Mouse (Mus musculus) urinary bladder, postnatal 36 days (tissue): ENCODE measurements at regions not wholly inside any gene's neighbourhood (a gene's known extent, or its start where the extent isn't known, plus 50 kb on each side); places are given as distances from the start of the nearest gene placed in this dataset.

Experiments
- DNase-seq, 2 experiments: peaks; one replicate each; pipeline ENCODE4 v3.0.0; 2022; ENCODE audit warnings: low spot score in 2 of 2, mixed read lengths in 1 of 2

DNA sequence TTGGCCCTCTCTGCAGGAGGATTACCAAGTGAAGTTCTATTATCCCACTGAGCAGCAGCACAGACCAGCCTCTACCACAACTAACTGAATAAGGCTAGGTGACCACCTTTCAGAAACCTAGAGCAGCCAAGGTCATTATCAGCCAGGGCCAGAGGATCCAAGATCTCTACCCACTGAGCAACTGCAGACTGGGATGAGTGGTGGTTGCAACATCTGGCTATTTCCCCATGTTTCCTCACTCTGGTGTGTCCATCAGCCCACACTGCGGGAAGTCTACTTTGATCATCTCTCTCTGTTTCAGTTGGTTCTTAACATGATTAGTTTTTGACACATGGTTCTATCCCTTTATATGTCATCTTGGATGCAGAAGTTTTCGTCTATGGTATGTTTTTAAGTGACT lies 157.2 kb downstream of the Cog6 start:
- no peak for DNase-seq

DNA sequence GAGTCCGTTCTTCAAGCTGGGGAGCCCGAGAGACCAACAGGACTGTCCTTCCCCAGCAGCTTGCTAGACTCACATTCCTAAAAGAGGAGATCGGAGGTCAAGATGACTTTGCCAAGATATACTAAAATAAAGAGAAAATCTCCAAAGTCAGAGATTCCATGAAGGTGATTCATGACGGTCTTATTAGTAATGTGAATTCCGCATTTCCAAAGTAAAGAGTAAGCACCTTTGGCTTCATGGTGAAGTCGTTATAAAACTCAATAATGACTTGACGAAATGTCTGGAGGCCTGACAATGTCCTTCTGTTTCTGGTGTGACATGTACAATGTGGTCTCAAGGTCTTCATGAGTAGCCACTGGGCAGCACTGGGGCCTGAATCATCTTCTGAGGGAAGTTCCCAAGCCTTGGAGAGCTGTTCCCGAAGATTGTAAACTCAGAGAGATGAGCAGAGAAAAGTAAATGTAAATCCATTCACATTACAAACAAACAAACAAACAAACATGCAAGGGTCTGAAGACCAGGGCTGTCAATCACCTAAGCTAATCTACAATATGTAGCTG lies 157.7 kb downstream of the Cog6 start:
- DNase-seq, result no peak

DNA sequence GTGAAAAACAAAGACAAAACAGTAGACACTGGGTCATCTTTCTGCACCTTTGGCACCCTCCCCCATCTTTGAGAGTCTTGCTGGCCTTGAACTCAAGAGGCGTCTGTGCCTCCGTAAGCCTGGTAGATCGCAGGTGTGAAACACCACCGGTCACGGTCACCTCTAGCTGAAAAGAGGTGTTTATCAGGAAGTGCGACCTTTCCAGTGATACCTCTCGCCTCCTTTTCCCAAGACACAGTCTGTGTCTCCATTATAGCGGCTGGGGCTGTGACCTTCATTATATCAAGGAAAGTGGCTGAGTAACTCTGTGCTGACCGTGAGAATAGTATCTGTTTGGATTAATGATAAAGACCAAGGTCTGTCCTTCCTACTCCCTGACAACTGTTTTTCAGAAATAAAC lies 158.8 kb downstream of the Cog6 start:
- DNase-seq, result no peak

DNA sequence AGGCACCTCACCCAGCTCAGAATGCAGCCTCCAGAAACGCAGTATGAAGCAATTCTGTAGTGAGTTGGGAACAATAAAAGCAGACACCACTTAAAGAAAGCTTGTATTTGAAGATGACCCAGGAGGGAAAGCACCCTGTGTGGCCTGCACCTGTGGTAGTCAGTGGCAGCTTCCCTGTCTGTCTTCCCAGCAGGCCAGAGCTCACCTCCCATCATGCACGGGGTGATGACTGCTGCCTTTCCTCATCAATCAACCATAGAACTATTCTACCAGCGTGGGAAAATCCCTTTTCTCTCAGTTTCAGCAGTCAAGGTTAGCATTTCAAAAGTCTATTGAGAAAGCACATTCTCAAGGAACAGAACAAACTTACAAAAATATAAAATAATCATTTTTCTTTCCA lies 160.0 kb downstream of the Cog6 start:
- DNase-seq, result no peak

DNA sequence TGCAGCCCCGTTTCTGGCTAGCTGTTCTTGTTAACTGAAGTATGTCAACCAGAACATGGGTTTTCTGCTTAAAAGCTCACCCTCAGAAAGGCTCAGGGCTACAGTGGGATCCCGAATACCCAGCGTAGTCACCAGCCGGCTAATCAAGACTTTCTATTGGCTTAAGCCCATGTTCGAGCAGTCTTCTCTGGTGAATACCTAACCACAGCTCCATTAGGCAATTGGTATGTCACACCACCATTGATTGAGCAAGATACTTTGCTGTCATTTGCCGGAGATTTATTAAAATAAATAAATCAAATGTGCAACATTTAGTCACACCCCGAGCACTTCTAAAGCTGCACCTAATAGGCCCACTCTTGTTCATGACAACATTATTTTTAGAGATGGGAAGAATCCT lies 162.5 kb downstream of the Cog6 start:
- DNase-seq, result no peak

DNA sequence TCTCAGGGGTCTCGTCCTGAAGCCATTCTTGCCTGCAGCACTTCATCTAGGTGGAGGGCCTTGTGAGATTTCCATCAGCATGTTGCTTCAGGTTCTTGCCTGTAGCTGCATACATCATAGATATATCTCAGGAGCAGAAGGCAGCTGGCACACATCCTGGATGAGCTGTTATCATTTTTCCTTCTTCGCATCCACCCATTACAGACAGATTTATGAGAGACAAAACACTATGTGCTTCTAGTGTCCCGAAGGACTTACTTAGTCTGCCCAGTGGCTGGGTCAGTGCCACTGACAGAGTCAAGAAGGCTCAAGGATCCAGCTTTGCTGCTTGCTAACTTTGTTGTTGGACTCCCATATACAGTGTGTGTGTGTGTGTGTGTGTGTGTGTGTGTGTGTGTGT lies 163.9 kb downstream of the Cog6 start:
- peak in 1 of 2 experiments; percentile 13 for DNase-seq

DNA sequence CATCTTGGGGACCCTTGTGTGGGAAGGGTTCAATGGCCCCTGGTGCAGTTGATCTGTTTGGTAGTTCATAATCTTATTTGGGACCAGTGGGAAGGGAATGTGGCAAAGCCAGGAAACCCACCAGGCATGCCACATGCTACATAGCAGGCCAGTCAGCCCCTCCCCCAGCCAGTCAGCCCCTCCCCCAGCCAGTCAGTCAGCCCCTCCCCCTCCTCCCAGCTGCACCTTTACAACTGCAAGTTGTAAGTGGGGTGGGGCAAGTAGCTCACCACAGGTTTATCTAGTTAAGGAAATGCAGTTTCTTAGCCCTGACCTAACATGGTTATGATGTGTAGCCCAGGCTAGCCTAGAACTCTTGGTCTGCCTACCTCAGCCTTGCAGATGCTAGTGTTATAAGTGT lies 171.9 kb downstream of the Cog6 start:
- DNase-seq, result no peak

DNA sequence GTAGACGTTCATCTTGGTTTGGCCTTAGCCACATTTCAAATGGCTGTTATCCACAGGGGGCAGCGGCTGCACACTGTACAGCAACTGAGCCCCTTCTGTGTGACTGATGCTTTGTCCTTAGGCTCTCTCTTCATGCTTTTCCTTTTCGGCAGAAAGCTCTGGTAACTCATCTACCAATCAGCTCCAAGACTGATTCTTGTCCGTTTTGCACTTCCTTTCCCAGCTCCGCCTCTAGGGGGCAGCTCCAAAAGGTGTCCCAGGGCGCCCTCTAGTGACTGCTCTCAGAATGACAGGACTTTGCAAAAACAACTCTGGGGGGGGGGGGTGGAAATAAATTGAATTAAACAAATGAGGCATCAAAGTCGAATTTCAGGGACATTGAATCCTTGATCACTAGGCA lies 173.0 kb downstream of the Cog6 start:
- peak; percentile 72 to 84 for DNase-seq

DNA sequence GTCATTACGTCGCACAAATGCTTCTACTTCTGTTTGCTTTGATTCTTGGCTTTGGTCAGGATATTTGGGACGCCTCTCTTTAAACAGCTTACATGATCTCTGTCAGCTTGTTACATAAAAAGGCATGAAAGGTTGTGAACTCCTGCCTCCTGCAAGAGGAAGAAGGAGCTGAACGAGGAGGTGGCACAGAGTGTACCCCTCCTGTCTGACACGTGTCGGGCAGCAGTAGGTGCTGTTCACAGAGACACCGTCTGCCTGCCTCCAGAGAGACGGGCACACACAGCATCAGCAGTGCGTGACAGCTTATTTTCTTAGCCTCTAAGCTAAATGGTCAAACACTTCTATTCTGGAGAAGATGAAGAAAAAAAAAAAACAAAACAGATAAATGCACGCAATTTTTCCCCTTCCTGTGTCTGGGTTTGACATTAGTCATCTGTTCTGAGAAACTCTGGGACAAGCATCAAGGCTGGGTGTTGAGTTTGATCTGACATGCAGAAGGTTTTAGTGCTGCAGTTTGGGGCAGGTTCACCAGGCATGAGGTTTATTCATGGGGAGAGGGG lies 174.1 kb downstream of the Cog6 start:
- no peak for DNase-seq

DNA sequence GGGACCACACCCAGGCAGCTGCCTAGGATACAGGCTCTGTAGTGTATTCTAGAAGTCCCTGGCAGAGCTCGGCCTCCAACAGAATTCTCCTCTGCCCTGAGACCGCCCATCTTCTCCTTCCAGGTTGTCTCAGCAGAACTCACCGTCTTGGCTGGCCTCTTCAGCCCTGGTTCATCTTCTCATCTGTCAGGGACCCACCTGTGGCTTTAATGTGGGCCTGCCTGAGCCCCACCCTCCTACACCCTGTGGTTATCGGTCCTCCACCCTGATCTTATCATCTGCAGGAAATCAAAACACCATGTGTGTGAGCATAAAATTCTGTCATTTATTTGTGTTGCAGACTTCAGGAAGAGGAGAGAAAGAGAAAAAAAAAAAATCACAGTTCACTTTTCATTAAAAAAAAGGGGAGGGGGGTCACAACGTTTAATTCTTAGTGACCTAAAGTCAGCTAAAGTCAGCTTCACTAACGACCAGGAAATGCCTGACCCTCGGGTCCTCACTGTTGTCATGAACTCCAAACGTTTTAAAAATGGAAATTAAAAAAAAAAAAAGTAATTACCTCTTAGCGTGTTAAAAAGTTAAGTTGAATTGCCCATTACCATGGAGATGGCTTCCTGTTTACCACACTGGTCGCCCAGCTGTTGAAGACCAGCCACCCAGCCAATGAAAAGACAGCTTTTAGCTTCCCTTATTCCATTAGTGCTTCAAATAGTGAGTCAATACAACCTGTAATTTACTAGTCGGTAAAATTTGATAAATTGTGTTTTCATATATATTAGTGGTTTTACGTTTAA lies 176.7 kb downstream of the Cog6 start:
- DNase-seq, result no peak

DNA sequence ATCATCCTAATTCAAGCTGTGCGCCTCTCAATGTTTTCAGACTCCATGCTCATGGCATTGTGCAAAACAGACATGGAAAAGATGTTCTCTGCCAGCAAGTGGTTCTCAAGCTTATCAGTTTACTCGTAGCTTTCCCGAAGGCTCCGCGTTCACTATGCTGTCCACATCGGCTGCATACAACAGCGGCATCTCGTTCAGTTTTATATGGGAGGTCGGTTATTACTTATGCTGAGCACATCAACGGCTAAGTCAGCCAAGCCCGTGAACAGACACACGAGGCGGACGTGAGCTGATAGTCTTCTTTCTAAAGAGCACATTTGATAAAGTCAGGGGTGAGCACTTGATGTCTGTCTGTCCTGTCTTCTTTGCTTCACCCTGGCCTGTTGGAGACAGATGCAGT lies 179.0 kb downstream of the Cog6 start:
- no peak for DNase-seq

DNA sequence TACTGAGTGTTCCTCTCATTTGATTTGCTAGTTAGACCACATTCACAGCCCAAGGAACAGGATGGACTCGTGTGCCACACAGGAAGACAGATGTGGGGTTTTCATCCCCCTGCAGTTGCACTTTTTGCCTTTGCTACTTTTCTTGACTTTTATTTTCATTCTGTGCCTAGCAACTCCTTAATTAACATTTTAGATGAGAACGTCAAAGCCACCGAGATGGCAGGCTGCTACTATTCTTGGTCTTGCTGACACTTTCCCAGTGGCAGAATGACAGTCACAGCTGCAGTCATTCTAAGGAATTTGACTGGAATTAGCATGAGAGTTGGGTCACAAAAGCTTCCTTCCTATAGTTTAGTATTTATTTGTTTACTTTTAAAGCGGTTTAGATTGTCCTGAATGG lies 179.5 kb downstream of the Cog6 start:
- DNase-seq, result no peak

DNA sequence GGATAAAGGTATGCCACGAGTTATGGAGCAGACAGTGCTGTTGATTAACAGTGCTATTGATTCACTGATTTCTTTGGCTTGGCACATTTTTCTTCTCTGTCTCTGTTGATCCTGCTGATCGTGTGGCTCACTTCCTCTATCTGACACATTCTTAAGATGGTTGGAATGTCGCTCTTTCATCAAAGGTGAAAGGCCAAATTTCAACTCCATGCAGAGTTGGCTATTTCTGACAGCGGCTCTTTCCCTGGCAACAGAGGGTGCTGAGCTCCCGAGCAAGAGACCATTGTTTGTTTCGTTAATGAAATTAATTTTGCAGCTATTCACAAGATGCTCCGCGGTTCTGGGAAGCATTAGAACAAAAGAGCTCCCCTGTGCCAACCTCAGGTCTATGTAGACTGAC lies 180.3 kb downstream of the Cog6 start:
- no peak for DNase-seq

DNA sequence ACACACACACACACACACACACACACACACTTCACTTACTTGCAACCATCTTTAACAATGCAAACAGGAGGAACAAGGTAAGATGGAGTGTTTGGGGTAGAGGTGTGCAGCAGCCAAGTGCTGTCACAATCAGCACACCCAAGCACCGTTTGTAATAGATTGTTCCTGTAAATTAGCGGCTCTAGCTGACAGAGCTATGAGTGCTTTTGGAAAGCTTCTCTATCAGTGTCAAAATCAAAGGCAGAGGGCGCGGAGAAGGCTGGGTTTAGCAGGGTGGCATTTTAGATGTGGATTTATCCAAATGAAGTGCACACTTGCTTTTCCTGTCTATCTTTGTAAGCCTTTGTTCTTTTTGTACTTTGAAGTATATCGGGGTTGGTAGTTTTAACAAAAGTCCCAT lies 184.6 kb downstream of the Cog6 start:
- DNase-seq, result no peak

DNA sequence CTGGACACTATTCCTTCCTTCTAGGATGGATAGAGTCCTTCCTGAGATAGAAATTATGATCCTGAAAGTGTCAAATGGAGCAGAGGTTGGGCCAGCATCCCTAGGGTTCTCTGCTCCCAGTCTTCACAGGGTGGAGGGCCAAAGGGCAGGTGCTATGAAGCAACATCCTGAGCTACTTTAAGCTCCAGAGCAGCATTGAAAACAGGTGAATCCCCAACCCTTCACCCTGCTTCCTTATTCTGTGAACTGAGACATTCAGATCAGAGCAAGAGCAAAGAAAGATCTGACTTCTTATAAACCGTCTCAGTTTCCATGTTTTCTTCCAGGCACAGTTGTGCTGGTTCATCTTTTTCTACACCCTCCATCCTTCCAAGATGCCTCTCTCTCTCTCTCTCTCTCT lies 185.1 kb downstream of the Cog6 start:
- no peak for DNase-seq

DNA sequence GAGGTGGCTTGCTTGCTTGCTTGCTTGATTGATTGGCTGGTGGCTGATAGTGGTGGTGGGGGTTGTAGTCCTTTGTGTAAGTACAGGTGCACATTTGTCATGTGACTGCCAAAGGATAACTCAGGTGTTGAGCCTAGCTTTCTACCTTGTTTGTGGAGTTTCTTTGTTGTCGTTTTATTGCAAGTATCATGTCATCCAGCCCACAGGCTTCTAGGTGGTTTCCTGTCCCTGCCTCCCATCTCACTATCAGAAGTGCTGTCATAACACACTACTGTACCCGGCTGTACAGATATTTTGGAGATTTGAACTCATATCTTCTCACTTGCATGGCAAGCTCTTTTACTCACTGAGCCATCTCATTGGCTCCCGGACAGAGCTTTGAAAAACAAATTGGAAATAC lies 186.9 kb downstream of the Cog6 start:
- DNase-seq, result no peak

DNA sequence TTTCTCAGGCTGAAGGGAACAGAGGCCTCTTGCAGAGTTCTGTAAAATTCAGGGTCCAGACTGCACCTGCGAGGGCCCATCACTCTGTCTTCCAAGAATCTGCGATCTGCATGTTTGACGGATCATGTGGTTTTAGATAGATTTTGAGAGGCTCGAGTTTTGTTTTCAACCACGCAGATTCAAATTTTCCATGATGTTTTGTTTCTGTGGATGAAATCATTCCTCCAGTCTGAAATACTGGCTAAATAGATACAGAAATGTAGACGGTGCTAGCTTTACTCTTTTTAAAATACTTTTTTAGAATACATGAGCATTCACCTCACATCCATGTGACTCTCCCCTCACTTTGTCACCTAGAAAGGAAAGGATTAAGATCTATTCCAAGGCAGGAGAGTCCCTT lies 188.0 kb downstream of the Cog6 start:
- DNase-seq, result no peak

DNA sequence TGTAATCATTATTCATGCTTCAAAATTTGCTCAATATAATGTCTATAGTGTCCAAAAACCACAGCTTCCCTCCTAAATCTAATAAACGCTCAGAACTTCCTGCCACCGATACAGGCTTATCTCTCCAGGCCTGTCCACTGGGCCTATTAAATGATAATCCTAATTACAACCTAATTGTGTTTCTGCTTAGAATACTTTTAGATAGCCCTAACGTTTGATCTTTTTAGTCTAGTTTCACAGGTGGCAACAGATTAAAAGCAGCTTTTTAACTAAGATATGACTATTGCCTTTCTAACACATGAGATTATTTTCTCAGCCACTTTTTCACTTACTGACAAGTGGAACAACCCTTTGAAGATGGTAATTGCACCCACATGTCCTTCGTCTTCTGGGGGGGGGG lies 188.6 kb downstream of the Cog6 start:
- DNase-seq, result no peak

DNA sequence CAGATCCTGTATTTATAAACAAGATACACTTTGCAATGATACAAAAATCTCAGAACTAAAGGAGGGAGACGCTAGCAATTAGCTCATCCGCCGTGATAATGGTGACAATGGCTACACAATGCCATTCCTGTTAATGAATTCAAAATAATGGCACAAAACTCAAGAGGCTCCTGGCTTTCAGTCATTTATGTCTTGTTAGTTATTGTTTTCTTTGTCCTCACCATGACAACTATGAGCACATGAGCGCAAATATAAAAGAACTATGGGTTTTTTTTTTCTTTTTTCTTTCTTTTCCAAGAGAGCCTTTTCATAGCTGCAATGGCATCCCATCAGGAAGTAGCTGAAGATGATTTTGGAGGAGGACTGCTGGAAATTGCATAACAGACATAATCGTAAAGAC lies 194.2 kb downstream of the Cog6 start:
- DNase-seq, result no peak

DNA sequence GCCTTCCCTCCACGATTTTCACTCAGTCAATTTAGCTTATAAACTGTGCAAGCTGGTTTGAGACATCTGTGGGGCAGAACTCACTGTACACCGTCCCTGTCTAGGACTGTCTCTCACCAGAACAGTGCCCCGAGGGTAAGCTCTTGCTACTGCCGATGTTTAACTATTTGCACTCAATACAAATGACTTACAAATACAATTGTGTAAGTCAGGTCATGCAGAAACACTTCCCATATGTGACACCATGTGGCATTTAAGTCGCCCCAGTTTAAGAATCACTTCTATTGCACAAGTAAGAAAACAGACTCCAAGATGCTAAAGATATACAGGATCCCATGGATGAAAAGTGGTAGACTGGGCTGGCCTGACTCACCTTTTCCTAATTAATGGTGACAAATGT lies 195.6 kb downstream of the Cog6 start:
- no peak for DNase-seq

DNA sequence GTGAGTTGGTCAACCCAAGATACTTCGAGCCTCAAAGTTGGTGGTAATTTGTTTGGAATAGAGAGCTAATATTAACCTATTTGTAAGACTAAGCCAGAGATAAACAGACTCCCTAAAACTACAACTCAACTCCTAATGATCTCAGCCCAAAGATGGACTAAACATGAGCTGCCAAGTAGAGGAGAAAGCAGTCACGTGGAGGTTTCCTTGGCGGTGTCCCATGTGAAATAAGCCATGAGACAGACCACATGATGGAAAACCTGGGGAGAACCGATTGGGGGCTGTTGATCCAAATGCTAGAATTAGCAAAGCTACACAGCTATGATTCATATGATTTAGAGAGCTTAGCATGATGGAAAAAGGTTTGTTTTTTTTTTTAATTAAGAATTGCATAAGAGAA lies 198.6 kb downstream of the Cog6 start:
- peak in 1 of 2 experiments; percentile 49 for DNase-seq

DNA sequence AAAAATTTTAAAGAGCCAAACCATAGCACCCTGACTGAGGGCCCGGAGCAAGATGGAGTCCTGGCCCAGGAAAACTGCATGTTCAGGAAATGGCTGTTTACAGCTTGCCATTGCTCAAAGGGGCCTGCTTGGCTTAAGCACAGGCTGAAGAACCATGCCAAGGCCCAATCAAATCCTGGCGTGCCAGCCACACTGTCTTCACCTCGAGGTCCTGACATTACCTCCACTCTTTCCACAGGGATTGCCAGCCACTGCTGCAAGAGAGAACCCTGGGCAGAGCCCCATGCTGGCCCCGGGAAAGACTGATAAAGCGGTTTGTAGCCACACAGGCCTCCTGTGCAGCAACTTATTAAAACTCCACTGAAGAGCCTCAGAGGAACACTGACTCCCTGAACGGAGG lies 199.6 kb downstream of the Cog6 start:
- DNase-seq, result peak in 1 of 2 experiments; percentile 3

DNA sequence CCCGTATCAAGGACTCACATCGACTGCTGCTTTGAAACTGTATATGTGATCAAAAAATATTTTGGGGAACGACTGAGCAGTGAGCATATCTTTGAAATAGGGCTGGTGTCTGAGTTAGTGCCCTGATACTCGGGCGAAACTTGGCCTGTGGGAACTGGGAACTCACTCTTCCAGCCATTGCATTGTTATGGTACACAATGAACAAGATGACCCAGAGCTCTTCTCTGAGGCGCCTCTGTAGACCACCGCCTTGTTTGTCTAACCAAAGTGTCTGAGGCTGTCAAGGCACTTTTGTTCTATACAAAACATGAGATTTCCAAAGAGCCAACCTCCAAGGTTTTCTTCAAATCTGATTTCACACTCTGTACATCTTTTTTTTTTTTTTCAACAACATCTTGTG lies 201.5 kb downstream of the Cog6 start:
- no peak for DNase-seq

DNA sequence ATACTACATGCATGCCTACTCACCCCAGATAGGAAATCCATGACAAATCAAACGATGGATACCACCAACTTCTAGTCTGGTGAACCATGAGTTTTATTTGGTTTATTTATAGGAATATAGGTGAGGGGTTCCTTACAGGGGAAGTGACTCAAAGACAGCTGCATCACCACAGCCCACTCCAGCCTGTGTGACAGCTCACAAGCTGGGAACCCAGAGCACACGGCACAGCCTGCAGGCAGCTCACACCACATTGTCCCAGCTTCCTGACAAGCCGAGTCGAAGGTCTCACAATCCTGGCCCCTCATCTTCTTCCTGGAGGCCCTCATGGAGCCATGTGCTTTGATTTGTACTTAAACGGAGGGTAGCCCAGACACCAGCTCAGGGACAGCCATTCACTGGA lies 214.7 kb downstream of the Cog6 start:
- no peak for DNase-seq
